Mouse (Mus musculus) CD4-positive, CD25-positive, alpha-beta regulatory T cell, adult 4 months (primary cell): ENCODE data around the gene Retreg3. TPM values are rescaled to one million over a fixed set of nuclear protein-coding genes. Genes with fewer than 3 reads are reported as not detected.

Experiments used
- ATAC-seq: one replicate; pipeline ENCODE4 v1.8.0; 2017
- polyA plus RNA-seq, 2 experiments: library from polyadenylated mRNA; unstranded; fragments of 100-300 nt; shearing (Covaris generic); gene quantifications; one replicate each; pipeline ENCODE4 v1.2.1; 2017

Gene Retreg3
- polyA plus RNA-seq, 2 experiments from 2014 or later: 16.1 to 27.9 TPM

- no peak for ATAC-seq
Observed at GRCm38 (mm10) chr11:101050359-101050758, 69.3 kb downstream of the Retreg3 start.

GRCm38 (mm10) chr11:101047502-101047901 is 72.2 kb downstream of the Retreg3 start:
- peak; percentile 62 for ATAC-seq

GRCm38 (mm10) chr11:101046440-101046839 is 73.3 kb downstream of the Retreg3 start:
- peak; percentile 64 for ATAC-seq

Other genes starting within 250 kb of the Retreg3 start
- 100 to 1,000 TPM; 105 to 122 TPM for gene Stat3, start 180.4 kb downstream of the Retreg3 start, polyA plus RNA-seq
- 1 to 10 TPM; 1.8 to 3.1 TPM for gene Cavin1, start 149.0 kb downstream of the Retreg3 start, polyA plus RNA-seq
- gene Atp6v0a1, start 110.4 kb downstream of the Retreg3 start, polyA plus RNA-seq: 10 to 100 TPM in 1 of 2 experiments, 1 to 10 TPM in 1; 7.0 to 15.7 TPM
- 1 to 10 TPM; 7.6 to 7.9 TPM for gene Naglu, start 49.9 kb downstream of the Retreg3 start, polyA plus RNA-seq
- under 1 TPM in 1 of 2 experiments, not detected in 1; 0.32 TPM for gene Hsd17b1, start 41.5 kb downstream of the Retreg3 start, polyA plus RNA-seq
- 10 to 100 TPM; 17.4 to 27.7 TPM for gene Coasy, start 37.3 kb downstream of the Retreg3 start, polyA plus RNA-seq
- 10 to 100 TPM; 60.2 to 68.1 TPM for gene Mlx, start 32.6 kb downstream of the Retreg3 start, polyA plus RNA-seq
- gene Psmc3ip, start 24.5 kb downstream of the Retreg3 start, polyA plus RNA-seq: 1 to 10 TPM; 8.4 to 9.8 TPM
- gene Tubg1, start within 50 bp of the Retreg3 start, polyA plus RNA-seq: 10 to 100 TPM; 24.9 to 34.0 TPM
- gene Tubg2, start 36.0 kb upstream of the Retreg3 start, polyA plus RNA-seq: 1 to 10 TPM; 1.4 to 3.5 TPM
- gene Cntnap1, start 50.6 kb upstream of the Retreg3 start, polyA plus RNA-seq: under 1 TPM in 1 of 2 experiments, not detected in 1; 0.17 TPM
- not detected for gene Plekhh3, start 51.5 kb upstream of the Retreg3 start, polyA plus RNA-seq
- 1 to 10 TPM in 1 of 2 experiments, under 1 TPM in 1; 0.36 to 2.0 TPM for gene Ccr10, start 55.5 kb upstream of the Retreg3 start, polyA plus RNA-seq
- 10 to 100 TPM; 57.3 to 85.6 TPM for gene Ezh1, start 106.6 kb upstream of the Retreg3 start, polyA plus RNA-seq
- gene Ramp2, start 126.1 kb upstream of the Retreg3 start, polyA plus RNA-seq: not detected
- 100 to 1,000 TPM; 132 to 144 TPM for gene Vps25, start 133.8 kb upstream of the Retreg3 start, polyA plus RNA-seq
- 1 to 10 TPM in 1 of 2 experiments, under 1 TPM in 1; 0.91 to 1.4 TPM for gene Wnk4, start 140.7 kb upstream of the Retreg3 start, polyA plus RNA-seq
- gene Cntd1, start 159.1 kb upstream of the Retreg3 start, polyA plus RNA-seq: under 1 TPM in 1 of 2 experiments, not detected in 1; 0.97 TPM
- gene Coa3, start 159.2 kb upstream of the Retreg3 start, polyA plus RNA-seq: 100 to 1,000 TPM; 132 to 135 TPM
- 10 to 100 TPM; 68.1 to 99.6 TPM for gene Becn1, start 182.4 kb upstream of the Retreg3 start, polyA plus RNA-seq
- gene Psme3, start 196.3 kb upstream of the Retreg3 start, polyA plus RNA-seq: 10 to 100 TPM; 29.8 to 30.0 TPM
- gene Aoc2, start 205.2 kb upstream of the Retreg3 start, polyA plus RNA-seq: 1 to 10 TPM; 2.3 to 3.0 TPM
- gene Aoc3, start 210.7 kb upstream of the Retreg3 start, polyA plus RNA-seq: not detected
- not detected for gene G6pc, start 247.7 kb upstream of the Retreg3 start, polyA plus RNA-seq